Mouse (Mus musculus) forebrain, embryonic 12.5 days (tissue): Measurements from ENCODE around the gene Enoph1. TPM values are rescaled to one million over a fixed set of nuclear protein-coding genes. Genes with fewer than 3 reads are reported as not detected.

Source experiments
- polyA plus RNA-seq: library from polyadenylated mRNA; unstranded; fragments of >200 nt; fragmentation: Nextera tagmentation; extraction: Ambion mirVana; gene quantifications from 2 replicates; pipeline ENCODE4 v1.2.1, GENCODE M21; 2016

Enoph1 gene
- polyA plus RNA-seq, 1 experiment from 2014 or later, result 43.8 TPM

Other genes with a start within 250 kb of the Enoph1 start
- gene Vamp9, start 133.7 kb upstream of the Enoph1 start, polyA plus RNA-seq, result 0.56 TPM in 1 of 2 replicates, not detected in the other
- 464 and 515 TPM in 2 replicates for gene Hnrnpd, start 61.0 kb upstream of the Enoph1 start, polyA plus RNA-seq
- gene 4930524J08Rik, start 60.9 kb upstream of the Enoph1 start, polyA plus RNA-seq, result 2.3 and 3.0 TPM in 2 replicates
- gene Hnrnpdl, start 321 bp upstream of the Enoph1 start, polyA plus RNA-seq, result 284 and 293 TPM in 2 replicates
- gene Tmem150c, start 119.8 kb downstream of the Enoph1 start, polyA plus RNA-seq, result 5.8 and 6.3 TPM in 2 replicates